Mouse (Mus musculus) hindbrain, embryonic 11.5 days (tissue): Measurements from ENCODE around the gene Irs2. TPM values are rescaled to one million over a fixed set of nuclear protein-coding genes. Genes with fewer than 3 reads are reported as not detected.

Experiments
- ATAC-seq: fragments of 200-750 bp; cut with Nextera tagmentation; 2 replicates; pipeline ENCODE4 v1.8.0; 2017; ENCODE audit warnings: mild to moderate bottlenecking, moderate TSS enrichment, moderate library complexity; ENCODE audit not compliant: low FRiP score
- DNase-seq: peaks from one replicate; pipeline ENCODE4 v3.0.0-alpha.2; 2015; ENCODE audit warnings: low spot score
- H3K27ac ChIP-seq: fragments of 300-500 bp; sonication (generic); 2 replicates; pipeline ENCODE4 v1.5.1; 2014; ENCODE audit warnings: mild to moderate bottlenecking, low read depth, low read length
- H3K27me3 ChIP-seq: fragments of 300-500 bp; sonication (generic); 2 replicates; pipeline ENCODE4 v1.6.1; 2014; ENCODE audit warnings: mild to moderate bottlenecking, low read length, moderate library complexity, mixed read lengths; ENCODE audit not compliant: control insufficient read depth, insufficient read depth
- H3K36me3 ChIP-seq: fragments of 300-500 bp; sonication (generic); 2 replicates; pipeline ENCODE4 v1.6.1; 2014; ENCODE audit warnings: mild to moderate bottlenecking, low read length, moderate library complexity, mixed read lengths; ENCODE audit not compliant: control insufficient read depth, insufficient read depth
- H3K4me1 ChIP-seq: fragments of 300-500 bp; sonication (generic); replicated peaks from 2 replicates; pipeline ENCODE4 v1.6.1; 2014; ENCODE audit warnings: low read length, mixed read lengths; ENCODE audit not compliant: control insufficient read depth, insufficient read depth
- H3K4me2 ChIP-seq: fragments of 300-500 bp; sonication (generic); replicated peaks from 2 replicates; pipeline ENCODE4 v1.6.1; 2014; ENCODE audit warnings: mild to moderate bottlenecking, low read depth, low read length
- H3K4me3 ChIP-seq: fragments of 300-500 bp; sonication (generic); 2 replicates; pipeline ENCODE4 v1.5.1; 2014; ENCODE audit warnings: low read depth, low read length
- H3K9ac ChIP-seq: fragments of 300-500 bp; sonication (generic); 2 replicates; pipeline ENCODE4 v1.6.1; 2014; ENCODE audit warnings: low read depth, low read length
- H3K9me3 ChIP-seq: fragments of 300-500 bp; sonication (generic); 2 replicates; pipeline ENCODE4 v1.6.1; 2016; ENCODE audit warnings: low read length; ENCODE audit not compliant: control insufficient read depth
- WGBS: fragments of 180-500 bp; shearing (Covaris S2); extraction: QIAGEN DNeasy Blood & Tissue Kit; methylation state at CpG from one replicate; pipeline ENCODE4 v1.1.7; 2014; 5-methylcytosine and 5-hydroxymethylcytosine counted together
- polyA plus RNA-seq: library from polyadenylated mRNA; unstranded; fragments of >200 nt; fragmentation: Nextera tagmentation; extraction: Ambion mirVana; gene quantifications from 2 replicates; pipeline ENCODE4 v1.2.1, GENCODE M21; 2014

Irs2 gene
- polyA plus RNA-seq: 5.6 and 6.1 TPM in 2 replicates

- DNase-seq (no peak), ATAC-seq (peak; percentile 24)
- Histone ChIP-seq H3K9ac (peak within 1 kb of the TSS; percentile 81), H3K36me3 (no peaks in the 10 kb centered on the region), H3K4me2 (peak within 1 kb of the TSS; percentile 72), H3K9me3 (no peaks in the 10 kb centered on the region), H3K27me3 (no peaks in the 10 kb centered on the region), H3K27ac (peak within 1 kb of the TSS; percentile 97), H3K4me1 (peaks cover 31% of the 10 kb centered on the region), H3K4me3 (peak within 1 kb of the TSS; percentile 60)
- under 1% methylated on average over 36 of the region's 64 CpGs for WGBS
These were observed at the start of gene Irs2 for GRCm38 (mm10) chr8:11008379-11008775. Irs2 (minus strand) TSS chr8:11008458.

DNA sequence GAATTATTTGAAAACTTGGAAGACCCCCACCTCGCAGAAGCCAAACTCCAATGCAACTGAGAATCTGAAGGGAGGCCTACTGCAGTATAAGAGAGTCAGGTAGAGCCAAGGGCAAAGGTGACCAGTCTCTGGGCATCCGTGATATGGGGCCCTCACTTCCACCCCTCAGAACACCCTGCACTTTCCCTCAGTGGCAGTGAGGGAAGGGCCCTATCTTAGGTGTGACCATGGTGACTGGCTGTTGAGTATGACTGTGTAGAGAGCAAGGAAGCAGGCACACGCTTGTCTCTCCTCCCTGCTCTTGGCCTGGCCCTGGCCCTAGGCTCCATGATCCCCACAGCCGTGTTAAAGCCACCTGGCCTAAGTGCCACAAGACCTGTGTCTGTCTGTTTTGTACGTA is 48.4 kb upstream of the Irs2 start:
- Histone ChIP-seq H3K4me2 (no peak overlapping the region), H3K9ac (no peak overlapping the region), H3K27me3 (no peaks in the 10 kb centered on the region), H3K36me3 (no peaks in the 10 kb centered on the region), H3K9me3 (no peaks in the 10 kb centered on the region), H3K27ac (no peak overlapping the region), H3K4me1 (no peaks in the 10 kb centered on the region), H3K4me3 (no peak overlapping the region)
- DNase-seq: no peak
- no peak for ATAC-seq
- 89% methylated on average over 5 of the region's 5 CpGs for WGBS

DNA sequence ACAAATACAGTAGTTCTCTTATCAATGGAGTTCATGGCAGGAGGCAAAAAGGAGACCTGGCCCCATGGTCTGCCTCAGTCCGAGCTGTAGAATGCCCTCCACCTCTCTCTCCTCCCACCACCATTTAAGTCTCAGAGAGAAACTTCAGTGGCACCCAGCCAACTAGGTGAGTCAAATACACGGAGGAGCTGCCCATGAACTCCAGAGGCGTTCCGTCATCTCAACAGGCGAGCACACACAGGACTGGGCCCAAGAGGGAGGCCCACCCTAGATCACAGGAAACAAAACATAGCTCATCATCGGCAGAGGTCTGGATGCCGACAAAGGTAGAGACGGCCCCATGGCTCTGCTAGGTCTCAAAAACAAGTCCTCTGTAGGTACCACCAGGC is 47.9 kb upstream of the Irs2 start:
- 95% methylated on average over 8 of the region's 8 CpGs for WGBS
- DNase-seq (no peak), ATAC-seq (no peak)
- Histone ChIP-seq H3K9me3 (no peaks in the 10 kb centered on the region), H3K27ac (no peak overlapping the region), H3K4me3 (no peak overlapping the region), H3K36me3 (no peaks in the 10 kb centered on the region), H3K4me1 (no peaks in the 10 kb centered on the region), H3K9ac (no peak overlapping the region), H3K27me3 (no peaks in the 10 kb centered on the region), H3K4me2 (no peak overlapping the region)

GRCm38 (mm10) chr8:11055557-11056174 is 47.4 kb upstream of the Irs2 start:
- DNase-seq (no peak), ATAC-seq (no peak)
- Histone ChIP-seq H3K9me3 (no peaks in the 10 kb centered on the region), H3K9ac (no peak overlapping the region), H3K4me3 (no peak overlapping the region), H3K27ac (no peak overlapping the region), H3K4me1 (no peaks in the 10 kb centered on the region), H3K27me3 (no peaks in the 10 kb centered on the region), H3K4me2 (no peak overlapping the region), H3K36me3 (no peaks in the 10 kb centered on the region)
- 65% methylated on average over 16 of the region's 16 CpGs for WGBS

- DNase-seq (no peak), ATAC-seq (no peak)
- H3K27me3 ChIP-seq: no peaks in the 10 kb centered on the region
- H3K27ac ChIP-seq: no peak overlapping the region
- no peak overlapping the region for H3K9ac ChIP-seq
- no peaks in the 10 kb centered on the region for H3K9me3 ChIP-seq
- H3K4me2 ChIP-seq: no peak overlapping the region
- H3K4me1 ChIP-seq: no peaks in the 10 kb centered on the region
- H3K4me3 ChIP-seq: no peak overlapping the region
- H3K36me3 ChIP-seq: no peaks in the 10 kb centered on the region
- WGBS: 65% methylated on average over 5 of the region's 5 CpGs
These were observed 41.6 kb upstream of the Irs2 start for GRCm38 (mm10) chr8:11049835-11050234.

GRCm38 (mm10) chr8:11047812-11048211 is 39.6 kb upstream of the Irs2 start:
- H3K4me2 ChIP-seq: no peak overlapping the region
- DNase-seq: no peak
- no peaks in the 10 kb centered on the region for H3K4me1 ChIP-seq
- no peak for ATAC-seq
- 94% methylated on average over 1 of the region's 1 CpGs for WGBS
- no peak overlapping the region for H3K9ac ChIP-seq
- no peak overlapping the region for H3K27ac ChIP-seq
- H3K27me3 ChIP-seq: no peaks in the 10 kb centered on the region
- H3K36me3 ChIP-seq: no peaks in the 10 kb centered on the region
- H3K4me3 ChIP-seq: no peak overlapping the region
- H3K9me3 ChIP-seq: no peaks in the 10 kb centered on the region

GRCm38 (mm10) chr8:11044660-11045059 is 36.4 kb upstream of the Irs2 start:
- H3K4me2 ChIP-seq: no peak overlapping the region
- no peak for DNase-seq
- H3K4me3 ChIP-seq: no peak overlapping the region
- no peak overlapping the region for H3K9ac ChIP-seq
- no peak for ATAC-seq
- H3K27ac ChIP-seq: no peak overlapping the region
- no peaks in the 10 kb centered on the region for H3K36me3 ChIP-seq
- no peaks in the 10 kb centered on the region for H3K9me3 ChIP-seq
- no peaks in the 10 kb centered on the region for H3K27me3 ChIP-seq
- no peaks in the 10 kb centered on the region for H3K4me1 ChIP-seq
- 76% methylated on average over 11 of the region's 11 CpGs for WGBS

- DNase-seq (no peak), ATAC-seq (no peak)
- Histone ChIP-seq H3K4me3 (no peak overlapping the region), H3K27ac (no peak overlapping the region), H3K4me1 (no peaks in the 10 kb centered on the region), H3K9me3 (no peaks in the 10 kb centered on the region), H3K36me3 (no peaks in the 10 kb centered on the region), H3K27me3 (no peaks in the 10 kb centered on the region), H3K4me2 (no peak overlapping the region), H3K9ac (no peak overlapping the region)
- WGBS: 59% methylated on average over 4 of the region's 4 CpGs
These were observed 35.3 kb upstream of the Irs2 start for GRCm38 (mm10) chr8:11043591-11043990.

DNA sequence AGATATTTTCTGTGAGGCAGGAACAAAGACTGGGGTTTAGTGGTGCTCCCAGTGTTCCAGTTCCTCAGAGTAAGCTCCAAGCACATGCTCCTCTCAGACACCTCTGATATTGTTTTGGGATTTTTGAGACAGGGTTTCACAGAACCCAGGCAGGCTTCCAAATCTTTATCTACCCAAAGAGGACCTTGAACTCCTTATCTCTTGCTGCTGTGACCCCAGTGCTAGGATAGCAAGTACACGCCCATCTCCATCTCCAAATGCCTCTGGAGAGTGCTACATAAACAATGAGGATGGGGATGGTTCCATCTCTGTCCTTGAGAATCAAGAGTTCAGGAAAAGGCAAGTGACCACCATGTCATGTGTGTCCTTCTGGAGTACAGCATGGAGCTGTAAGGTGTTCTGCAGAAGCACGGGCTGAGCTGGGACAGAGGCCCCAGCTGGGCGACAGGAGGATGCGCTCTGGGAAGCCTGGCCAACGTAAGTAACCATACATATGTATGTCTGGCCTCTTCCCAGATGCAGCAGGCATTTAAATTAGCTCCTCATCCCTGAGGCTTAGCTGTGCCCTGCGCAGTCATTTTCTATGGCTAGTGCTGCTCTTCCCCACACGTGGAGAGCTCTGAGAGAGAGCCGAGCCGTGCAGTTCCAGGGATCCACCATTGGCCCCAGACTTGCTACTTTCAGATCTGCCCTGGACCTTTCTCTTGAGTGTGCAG is 34.8 kb upstream of the Irs2 start:
- H3K4me3 ChIP-seq: no peak overlapping the region
- no peak overlapping the region for H3K4me2 ChIP-seq
- H3K27ac ChIP-seq: no peak overlapping the region
- no peak overlapping the region for H3K9ac ChIP-seq
- DNase-seq: peak; percentile 21
- peak; percentile 51; the same call in 1 of the 2 replicates for ATAC-seq
- no peaks in the 10 kb centered on the region for H3K27me3 ChIP-seq
- no peaks in the 10 kb centered on the region for H3K9me3 ChIP-seq
- WGBS: 66% methylated on average over 9 of the region's 9 CpGs
- H3K36me3 ChIP-seq: no peaks in the 10 kb centered on the region
- no peaks in the 10 kb centered on the region for H3K4me1 ChIP-seq
